Mouse (Mus musculus) midbrain, embryonic 14.5 days (tissue): ENCODE data around the gene Slc25a29. TPM values are rescaled to one million over a fixed set of nuclear protein-coding genes. Genes with fewer than 3 reads are reported as not detected.

ENCODE experiments used
- ATAC-seq: fragments of 200-750 bp; cut with Nextera tagmentation; 2 replicates; pipeline ENCODE4 v1.8.0; 2017; ENCODE audit warnings: moderate number of reproducible peaks, moderate library complexity; ENCODE audit not compliant: low FRiP score, low TSS enrichment
- DNase-seq: peaks from one replicate; pipeline ENCODE4 v3.0.0-alpha.2; 2015
- H3K27ac ChIP-seq: fragments of 300-500 bp; sonication (generic); replicated peaks from 2 replicates; pipeline ENCODE4 v1.5.1; 2014; ENCODE audit warnings: mild to moderate bottlenecking, low read depth, low read length, moderate library complexity
- H3K27me3 ChIP-seq: fragments of 300-500 bp; sonication (generic); 2 replicates; pipeline ENCODE4 v1.6.1; 2014; ENCODE audit warnings: low read length, control low read depth, mixed read lengths; ENCODE audit not compliant: control insufficient read depth, insufficient read depth
- H3K36me3 ChIP-seq: fragments of 300-500 bp; sonication (generic); 2 replicates; pipeline ENCODE4 v1.6.1; 2014; ENCODE audit warnings: low read length, control low read depth; ENCODE audit not compliant: control insufficient read depth, insufficient read depth
- H3K4me1 ChIP-seq: fragments of 300-500 bp; sonication (generic); 2 replicates; pipeline ENCODE4 v1.6.1; 2014; ENCODE audit warnings: mild to moderate bottlenecking, antibody characterized with exemption, low read length, control low read depth; ENCODE audit not compliant: control insufficient read depth, insufficient read depth
- H3K4me2 ChIP-seq: fragments of 300-500 bp; sonication (generic); 2 replicates; pipeline ENCODE4 v1.6.1; 2014; ENCODE audit warnings: mild to moderate bottlenecking, low read length, moderate library complexity
- H3K4me3 ChIP-seq: fragments of 300-500 bp; sonication (generic); replicated peaks from 2 replicates; pipeline ENCODE4 v1.5.1; 2014; ENCODE audit warnings: low read depth, low read length
- H3K9ac ChIP-seq: fragments of 300-500 bp; sonication (generic); replicated peaks from 2 replicates; pipeline ENCODE4 v1.6.1; 2014; ENCODE audit warnings: mild to moderate bottlenecking, low read length, moderate library complexity
- H3K9me3 ChIP-seq: fragments of 300-500 bp; sonication (generic); 2 replicates; pipeline ENCODE4 v1.6.1; 2016; ENCODE audit warnings: low read length, control low read depth, mixed read lengths; ENCODE audit not compliant: control insufficient read depth
- WGBS: fragments of 180-500 bp; shearing (Covaris S2); extraction: QIAGEN DNeasy Blood & Tissue Kit; methylation state at CpG from one replicate; pipeline ENCODE4 v1.1.7; 2014; 5-methylcytosine and 5-hydroxymethylcytosine counted together
- polyA plus RNA-seq: library from polyadenylated mRNA; unstranded; fragments of >200 nt; fragmentation: Nextera tagmentation; extraction: Ambion mirVana; gene quantifications from 2 replicates; pipeline ENCODE4 v1.2.1, GENCODE M21; 2014

The Slc25a29 gene
- 19.9 and 20.0 TPM in 2 replicates for polyA plus RNA-seq

- peak within 1 kb of the TSS; percentile 80 for H3K9ac ChIP-seq
- peak within 1 kb of the TSS; percentile 89 for H3K27ac ChIP-seq
- DNase-seq (peak; percentile 99), ATAC-seq (peak; percentile 98)
- under 1% methylated on average over 53 of the region's 53 CpGs for WGBS
- no peaks in the 10 kb centered on the region for H3K27me3 ChIP-seq
- peaks cover 30% of the 10 kb centered on the region for H3K4me1 ChIP-seq
- peak within 1 kb of the TSS; percentile 74 for H3K4me3 ChIP-seq
- H3K9me3 ChIP-seq: no peaks in the 10 kb centered on the region
- peaks cover 3% of the 10 kb centered on the region for H3K36me3 ChIP-seq
- peak within 1 kb of the TSS; percentile 92 for H3K4me2 ChIP-seq
Measured at GRCm38 (mm10) chr12:108835840-108836409, at the start of gene Slc25a29, which contains the start of gene Slc25a47. Gene Slc25a29 (minus strand): TSS chr12:108835883. Gene Slc25a47 (plus strand): TSS chr12:108836046.

- H3K4me3 ChIP-seq: no peak overlapping the region
- no peaks in the 10 kb centered on the region for H3K4me1 ChIP-seq
- ATAC-seq (no peak), DNase-seq (no peak)
- 89% methylated on average over 8 of the region's 8 CpGs for WGBS
- H3K9ac ChIP-seq: no peak overlapping the region
- H3K4me2 ChIP-seq: no peak overlapping the region
- H3K27me3 ChIP-seq: no peaks in the 10 kb centered on the region
- H3K9me3 ChIP-seq: no peaks in the 10 kb centered on the region
- no peak overlapping the region for H3K27ac ChIP-seq
- H3K36me3 ChIP-seq: peaks cover 90% of the 10 kb centered on the region
Measured at GRCm38 (mm10) chr12:108882776-108883175, 47.1 kb upstream of the Slc25a29 start.

GRCm38 (mm10) chr12:108881192-108881591, 45.5 kb upstream of the Slc25a29 start:
- H3K4me1 ChIP-seq: no peaks in the 10 kb centered on the region
- H3K27ac ChIP-seq: no peak overlapping the region
- ATAC-seq (no peak), DNase-seq (no peak)
- no peak overlapping the region for H3K9ac ChIP-seq
- peaks cover 83% of the 10 kb centered on the region for H3K36me3 ChIP-seq
- H3K4me3 ChIP-seq: no peak overlapping the region
- 92% methylated on average over 3 of the region's 3 CpGs for WGBS
- no peaks in the 10 kb centered on the region for H3K9me3 ChIP-seq
- H3K4me2 ChIP-seq: no peak overlapping the region
- H3K27me3 ChIP-seq: no peaks in the 10 kb centered on the region

GRCm38 (mm10) chr12:108880606-108881005, 44.9 kb upstream of the Slc25a29 start:
- Histone ChIP-seq H3K4me3 (no peak overlapping the region), H3K9me3 (no peaks in the 10 kb centered on the region), H3K9ac (no peak overlapping the region), H3K27me3 (no peaks in the 10 kb centered on the region), H3K4me2 (no peak overlapping the region), H3K4me1 (no peaks in the 10 kb centered on the region), H3K36me3 (peaks cover 83% of the 10 kb centered on the region), H3K27ac (no peak overlapping the region)
- DNase-seq: no peak
- WGBS: 98% methylated on average over 5 of the region's 5 CpGs
- ATAC-seq: no peak

GRCm38 (mm10) chr12:108879138-108879537, 43.5 kb upstream of the Slc25a29 start:
- no peak for ATAC-seq
- 94% methylated on average over 4 of the region's 4 CpGs for WGBS

DNA sequence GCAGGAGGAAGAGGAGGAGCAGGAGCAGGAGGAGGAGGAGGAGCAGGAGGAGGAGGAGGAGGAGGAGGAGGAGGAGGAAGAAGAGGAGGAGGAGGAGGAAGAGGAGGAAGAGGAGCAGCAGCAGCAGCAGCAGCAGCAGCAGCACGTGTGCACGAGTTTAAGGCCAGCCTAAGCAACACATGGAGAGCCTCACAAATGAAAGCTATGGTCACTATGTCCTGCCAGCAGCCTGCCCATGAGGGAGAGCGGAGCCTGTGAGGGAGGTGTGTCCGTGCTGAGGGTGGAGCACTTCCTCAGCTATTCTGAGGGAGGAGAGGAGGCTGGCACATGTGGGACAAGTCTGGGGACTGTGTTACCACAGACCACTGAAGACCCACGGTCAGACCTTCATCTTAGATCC, 37.4 kb upstream of the Slc25a29 start:
- H3K27me3 ChIP-seq: no peaks in the 10 kb centered on the region
- DNase-seq (no peak), ATAC-seq (no peak)
- H3K4me2 ChIP-seq: no peak overlapping the region
- H3K4me1 ChIP-seq: no peaks in the 10 kb centered on the region
- no peaks in the 10 kb centered on the region for H3K9me3 ChIP-seq
- H3K4me3 ChIP-seq: no peak overlapping the region
- H3K27ac ChIP-seq: no peak overlapping the region
- H3K9ac ChIP-seq: no peak overlapping the region
- 83% methylated on average over 5 of the region's 5 CpGs for WGBS
- peaks cover 82% of the 10 kb centered on the region for H3K36me3 ChIP-seq

More at GRCm38 (mm10) chr12:108879138-108879537, 43.5 kb upstream of the Slc25a29 start:
- H3K27ac ChIP-seq: no peak overlapping the region
- no peak for DNase-seq
- H3K9me3 ChIP-seq: no peaks in the 10 kb centered on the region
- H3K36me3 ChIP-seq: peaks cover 84% of the 10 kb centered on the region
- no peaks in the 10 kb centered on the region for H3K4me1 ChIP-seq
- no peaks in the 10 kb centered on the region for H3K27me3 ChIP-seq
- no peak overlapping the region for H3K9ac ChIP-seq
- H3K4me3 ChIP-seq: no peak overlapping the region
- no peak overlapping the region for H3K4me2 ChIP-seq

DNA sequence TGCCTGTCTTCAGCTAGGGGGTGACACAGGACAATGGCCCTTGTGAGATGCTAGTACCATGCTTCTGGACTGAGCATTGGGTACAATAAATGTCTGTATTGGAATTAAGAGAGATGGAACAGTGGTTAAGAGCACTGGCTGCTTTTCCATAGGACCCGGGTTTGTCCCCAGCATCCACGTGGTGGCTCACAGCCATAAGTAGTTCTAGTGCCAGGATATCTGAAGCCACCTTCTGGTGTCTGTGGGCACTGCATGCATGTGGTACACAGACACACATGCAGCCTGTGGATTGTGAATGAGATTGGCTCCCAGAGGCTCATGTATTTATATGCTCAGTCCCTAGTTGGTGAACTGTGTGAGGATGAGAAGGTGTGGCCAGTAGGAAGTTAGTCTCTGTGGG, 33.9 kb upstream of the Slc25a29 start:
- peak; percentile 17 for DNase-seq
- WGBS: 78% methylated on average over 2 of the region's 2 CpGs

DNA sequence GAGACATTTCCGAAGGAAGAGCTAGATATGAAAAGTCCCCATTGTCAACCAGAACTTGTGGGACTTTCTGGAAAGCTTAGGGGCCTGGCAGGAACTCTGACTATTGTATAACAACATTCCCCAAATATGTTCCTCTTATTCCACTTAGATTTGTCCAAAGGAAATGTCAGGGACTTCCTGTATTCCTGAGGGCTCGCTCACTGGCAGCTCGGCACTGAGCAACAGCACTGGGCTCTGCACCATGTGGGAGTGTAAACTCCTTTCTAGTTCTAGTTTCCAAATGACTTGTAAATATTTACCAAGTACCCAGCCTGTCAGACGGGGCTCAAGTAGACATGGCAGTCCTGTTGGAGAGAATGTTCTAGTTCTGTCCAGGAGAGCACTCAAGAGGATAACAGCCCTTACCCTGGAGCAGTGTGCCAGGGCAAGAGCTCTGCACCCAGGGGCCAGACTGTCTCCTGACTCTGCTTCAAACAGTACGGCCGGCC, 29.4 kb upstream of the Slc25a29 start:
- no peak for ATAC-seq

More for the DNA sequence above, 33.9 kb upstream of the Slc25a29 start:
- H3K27me3 ChIP-seq: no peaks in the 10 kb centered on the region
- H3K4me2 ChIP-seq: no peak overlapping the region
- H3K36me3 ChIP-seq: peaks cover 89% of the 10 kb centered on the region
- no peak overlapping the region for H3K27ac ChIP-seq
- no peak for ATAC-seq
- H3K4me1 ChIP-seq: no peaks in the 10 kb centered on the region
- no peak overlapping the region for H3K4me3 ChIP-seq
- no peak overlapping the region for H3K9ac ChIP-seq
- H3K9me3 ChIP-seq: no peaks in the 10 kb centered on the region

DNA sequence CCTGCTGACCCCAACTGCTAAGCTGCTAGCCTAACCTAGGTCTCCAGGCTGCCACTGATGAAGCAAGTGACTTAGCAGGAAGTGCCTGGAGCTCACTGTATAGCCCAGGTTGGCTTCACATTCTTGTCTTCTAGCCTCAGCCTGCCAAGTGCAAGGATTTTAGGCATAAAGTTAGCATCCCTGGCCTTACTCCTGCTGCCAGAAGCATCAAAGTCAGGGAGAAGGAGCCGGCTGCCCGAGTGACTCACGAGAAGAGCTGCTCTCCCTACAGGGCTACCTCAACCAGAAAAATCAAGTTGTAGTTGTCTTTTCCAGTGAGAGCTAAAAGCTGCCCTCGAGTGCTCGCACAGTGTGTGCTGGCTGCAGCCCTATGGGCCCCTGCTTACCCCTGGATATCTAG, 22.8 kb upstream of the Slc25a29 start:
- Histone ChIP-seq H3K27ac (no peak overlapping the region), H3K27me3 (no peaks in the 10 kb centered on the region), H3K9ac (no peak overlapping the region), H3K36me3 (peaks cover 49% of the 10 kb centered on the region), H3K4me3 (no peak overlapping the region), H3K4me1 (no peaks in the 10 kb centered on the region), H3K4me2 (no peak overlapping the region), H3K9me3 (no peaks in the 10 kb centered on the region)
- ATAC-seq (no peak), DNase-seq (no peak)
- 93% methylated on average over 5 of the region's 5 CpGs for WGBS

More for the DNA sequence above, 29.4 kb upstream of the Slc25a29 start:
- H3K4me2 ChIP-seq: no peak overlapping the region
- H3K4me1 ChIP-seq: no peaks in the 10 kb centered on the region
- H3K9me3 ChIP-seq: no peaks in the 10 kb centered on the region
- no peak overlapping the region for H3K27ac ChIP-seq
- no peak for DNase-seq
- 92% methylated on average over 6 of the region's 6 CpGs for WGBS
- H3K4me3 ChIP-seq: no peak overlapping the region
- H3K36me3 ChIP-seq: peaks cover 98% of the 10 kb centered on the region
- no peak overlapping the region for H3K9ac ChIP-seq
- H3K27me3 ChIP-seq: no peaks in the 10 kb centered on the region
